Mouse (Mus musculus) small intestine, adult 2 months (tissue): ENCODE data around the gene Arnt2.

ENCODE experiments used
- CTCF ChIP-seq: fragments of 200-500 bp; IDR thresholded peaks from 2 replicates; pipeline ENCODE4 v1.5.1; 2012; ENCODE audit warnings: low read depth, mild to moderate bottlenecking, control low read depth, inconsistent platforms, low read length, moderate library complexity, mixed read lengths; ENCODE audit not compliant: insufficient replicate concordance, insufficient read length; ENCODE audit errors: extremely low read depth
- POLR2A ChIP-seq: fragments of 200-500 bp; IDR thresholded peaks from 2 replicates; pipeline ENCODE4 v1.6.1; 2012; ENCODE audit warnings: low read depth, mild to moderate bottlenecking, control low read depth, inconsistent platforms, low read length, moderate library complexity

GRCm38 (mm10) chr7:84397320-84397719, 12.7 kb downstream of the Arnt2 start:
- TF ChIP-seq CTCF (no peak), POLR2A (no peak)
